Mouse (Mus musculus): ENCODE data around the gene Ephx3.

DNA sequence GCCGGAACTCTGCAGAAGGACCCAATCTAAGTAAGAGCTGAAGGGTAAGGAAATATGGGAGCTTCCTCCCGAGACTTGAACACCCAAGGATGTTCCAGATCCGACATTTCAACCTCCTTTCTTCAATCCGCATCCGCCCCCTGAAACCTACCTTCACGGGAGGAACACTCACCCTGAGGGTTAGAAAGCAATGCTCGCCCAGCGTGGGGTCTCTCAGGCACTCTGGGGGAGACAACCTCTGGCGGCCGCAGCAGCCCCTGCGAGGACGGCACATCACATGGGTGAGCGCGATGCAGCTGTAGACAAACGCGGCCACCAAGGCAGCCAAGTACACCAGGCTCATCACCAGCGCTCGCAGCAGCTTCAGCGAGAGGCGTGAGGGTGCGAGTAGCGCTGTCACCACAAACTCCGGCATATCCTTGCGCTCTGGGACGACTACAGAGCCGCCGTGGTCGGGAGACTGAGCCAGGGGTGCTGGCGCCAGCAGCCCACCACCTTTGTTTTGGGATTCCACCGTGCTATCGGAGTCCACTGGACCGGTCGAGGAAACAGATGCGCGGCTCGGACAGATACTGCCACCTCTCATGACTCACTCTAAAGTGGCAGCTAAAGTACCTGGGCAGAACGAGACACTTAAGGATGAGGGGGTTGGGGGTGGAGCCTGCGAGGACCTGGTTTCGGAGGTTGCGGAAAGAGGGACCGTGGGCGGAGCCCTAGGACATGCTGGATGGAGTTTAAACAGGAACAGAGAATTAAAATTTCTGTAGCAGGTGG, at the start of gene Ephx3:
- TF ChIP-seq EP300 (IDR thresholded peaks at IDR 0.05; ENCODE audit: low read depth) = no peak
- no peak for TF ChIP-seq CTCF (IDR thresholded peaks at IDR 0.05; ENCODE audit: low read depth)
